In genomic region chr14:34215451-34216127, GRCm38 (mm10) we compare ENCODE assay signal across 9 mouse cellular contexts. TPM values are rescaled to one million over a fixed set of nuclear protein-coding genes. Genes with fewer than 3 reads are reported as not detected.
A peak's percentile ranks its signal among the peaks of the same experiment; 100 is the strongest.
DNase-seq lines count a peak whose midpoint lies in the region; ATAC-seq and TF ChIP-seq lines count a peak whose summit lies in the region.
"Had no signal": no experiment of that assay in that cellular context is flagged by ENCODE, and none has a peak within 500 bp of the region (broad histone marks: within the 10 kb centered on the region; RNA-seq: fewer than 3 reads in every experiment).

No protein-coding gene starts in this region.

- H3K36me3 ChIP-seq in limb, embryonic 14.5 days (ENCODE audit: control insufficient read depth, insufficient read depth, low read length): no peaks in the 10 kb centered on the region
- H3K36me3 ChIP-seq in limb, embryonic 10.5 days: no peaks in the 10 kb centered on the region
- no peaks in the 10 kb centered on the region for H3K36me3 ChIP-seq in intestine, embryonic 16.5 days (ENCODE audit: control insufficient read depth, insufficient read depth, low read length)
- H3K36me3 ChIP-seq in forebrain, embryonic 15.5 days: no peaks in the 10 kb centered on the region

- no peak overlapping the region for H3K4me2 ChIP-seq in limb, embryonic 14.5 days (replicated peaks; ENCODE audit: low read depth, low read length, severe bottlenecking)
- H3K4me2 ChIP-seq in intestine, embryonic 16.5 days (ENCODE audit: low read depth, low read length): no peak overlapping the region
- no peak overlapping the region for H3K4me2 ChIP-seq in forebrain, embryonic 15.5 days (replicated peaks)

- WGBS in limb, embryonic 14.5 days: 63% methylated on average over 6 of the region's 6 CpGs
- WGBS in limb, embryonic 10.5 days: 77% methylated on average over 6 of the region's 6 CpGs
- WGBS in intestine, embryonic 16.5 days: 61% methylated on average over 6 of the region's 6 CpGs
- 65% methylated on average over 6 of the region's 6 CpGs for WGBS in forebrain, embryonic 15.5 days

- H3K4me3 ChIP-seq in limb, embryonic 14.5 days (replicated peaks; ENCODE audit: low read length): no peak overlapping the region
- no peak overlapping the region for H3K4me3 ChIP-seq in limb, embryonic 10.5 days
- H3K4me3 ChIP-seq in intestine, embryonic 16.5 days (ENCODE audit: low read length): no peak overlapping the region
- H3K4me3 ChIP-seq in forebrain, embryonic 15.5 days: no peak overlapping the region

- ATAC-seq in limb, embryonic 14.5 days (ENCODE audit: low FRiP score, low read depth): peak; percentile 47; the same call in 1 of the 2 replicates
- peak; percentile 80; the same call in 1 of the 2 replicates for ATAC-seq in intestine, embryonic 16.5 days
- ATAC-seq in forebrain, embryonic 15.5 days (replicated peaks): no peak

- peaks cover 12% of the 10 kb centered on the region for H3K27me3 ChIP-seq in limb, embryonic 14.5 days (ENCODE audit: control insufficient read depth, insufficient read depth, low read length)
- peaks cover 28% of the 10 kb centered on the region for H3K27me3 ChIP-seq in limb, embryonic 10.5 days (ENCODE audit: low read depth, poor library complexity, severe bottlenecking)
- peaks cover 19% of the 10 kb centered on the region; the same call in 1 of the 2 replicates for H3K27me3 ChIP-seq in intestine, embryonic 16.5 days (replicated peaks; ENCODE audit: control insufficient read depth, insufficient read depth, low read length)
- H3K27me3 ChIP-seq in forebrain, embryonic 15.5 days: peaks cover 12% of the 10 kb centered on the region; the same call in 1 of the 2 replicates

- H3K9me3 ChIP-seq in limb, embryonic 14.5 days (ENCODE audit: control insufficient read depth, low read length): no peaks in the 10 kb centered on the region
- H3K9me3 ChIP-seq in limb, embryonic 10.5 days (replicated peaks): no peaks in the 10 kb centered on the region
- H3K9me3 ChIP-seq in intestine, embryonic 16.5 days (ENCODE audit: control insufficient read depth, low read length): no peaks in the 10 kb centered on the region
- no peaks in the 10 kb centered on the region for H3K9me3 ChIP-seq in forebrain, embryonic 15.5 days

- TF ChIP-seq POLR2A in limb, embryonic 14.5 days (IDR thresholded peaks at IDR 0.05; ENCODE audit: borderline replicate concordance, extremely low read depth, insufficient read depth, insufficient read length): no peak

- 0 out of 2 replicates have a peak, but pooled peaks cover 4% of the 10 kb centered on the region for H3K4me1 ChIP-seq in limb, embryonic 14.5 days (ENCODE audit: control insufficient read depth, insufficient read depth, low read length)
- H3K4me1 ChIP-seq in limb, embryonic 10.5 days: peaks cover 7% of the 10 kb centered on the region
- peaks cover 6% of the 10 kb centered on the region; the same call in 1 of the 2 replicates for H3K4me1 ChIP-seq in intestine, embryonic 16.5 days (ENCODE audit: control insufficient read depth, insufficient read depth, low read length)
- H3K4me1 ChIP-seq in forebrain, embryonic 15.5 days: peaks cover 5% of the 10 kb centered on the region; the same call in 1 of the 2 replicates

- no peak overlapping the region for H3K9ac ChIP-seq in limb, embryonic 14.5 days (ENCODE audit: low read depth, low read length, severe bottlenecking)
- no peak overlapping the region for H3K9ac ChIP-seq in intestine, embryonic 16.5 days (ENCODE audit: low read depth, low read length)
- no peak overlapping the region for H3K9ac ChIP-seq in forebrain, embryonic 15.5 days (replicated peaks)

- DNase-seq in adrenal gland, adult 2 months: peak; percentile 47
- no peak for DNase-seq in adrenal gland, postnatal 4 days (ENCODE audit: low spot score in 2 of 2)
- DNase-seq in limb, embryonic 14.5 days (ENCODE audit: low spot score): peak; percentile 24
- no peak for DNase-seq in limb, embryonic 10.5 days (ENCODE audit: low spot score)
- DNase-seq in lung, postnatal 25 days (ENCODE audit: low spot score): peak; percentile 64
- no peak for DNase-seq in left cerebral cortex, postnatal 4 days
- DNase-seq: cerebellum, adult 8-10 months had no signal

- H3K27ac ChIP-seq in limb, embryonic 14.5 days (replicated peaks; ENCODE audit: low read depth, low read length): no peak overlapping the region
- H3K27ac ChIP-seq in limb, embryonic 10.5 days: no peak overlapping the region
- H3K27ac ChIP-seq in intestine, embryonic 16.5 days (ENCODE audit: low read length): 0 out of 2 replicates have a peak overlapping the region, but pooled peaks have one; percentile 14
- no peak overlapping the region for H3K27ac ChIP-seq in forebrain, embryonic 15.5 days (replicated peaks)

- intact Hi-C loops in left cerebral cortex, postnatal 4 days (cut with DNase I): loop anchor here (5.0 kb wide), 1 partner anchor 133 kb away; no protein-coding TSS in a partner anchor

RNA-seq across cellular contexts. Expression of gene Syt15, which starts 3.8 kb away (rescaled TPM):
- total RNA-seq in adrenal gland, adult 2 months (2021): under 1 TPM; 0.17 to 0.24 TPM
- polyA plus RNA-seq in adrenal gland, adult 2 months (2012; rRNA removed): 0.52 and 0.85 TPM in 2 replicates
- total RNA-seq in adrenal gland, postnatal 4 days (2021): 1 to 10 TPM; 1.1 to 1.3 TPM
- polyA plus RNA-seq in limb, embryonic 14.5 days (2012; rRNA removed): 0.65 and 0.83 TPM in 2 replicates
- 0.51 and 0.53 TPM in 2 replicates for polyA plus RNA-seq in limb, embryonic 14.5 days (2014; fragmentation: Nextera tagmentation; extraction: Ambion mirVana)
- 0.05 TPM in 1 of 2 replicates, not detected in the other for polyA plus RNA-seq in limb, embryonic 10.5 days (2016; fragmentation: Nextera tagmentation; extraction: Ambion mirVana)
- 0.86 and 1.2 TPM in 2 replicates for polyA plus RNA-seq in intestine, embryonic 16.5 days (2015; fragmentation: Nextera tagmentation; extraction: Ambion mirVana)
- 1 to 10 TPM; 1.2 to 1.5 TPM for total RNA-seq in left cerebral cortex, postnatal 4 days (2021)
- 0.41 and 0.65 TPM in 2 replicates for polyA plus RNA-seq in forebrain, embryonic 15.5 days (2015; fragmentation: Nextera tagmentation; extraction: Ambion mirVana)

RNA-seq across cellular contexts. Expression of gene Gprin2, which starts 14.1 kb away (rescaled TPM):
- 1 to 10 TPM; 1.4 to 2.8 TPM for total RNA-seq in adrenal gland, adult 2 months (2021)
- polyA plus RNA-seq in adrenal gland, adult 2 months (2012; rRNA removed): 0.85 and 1.3 TPM in 2 replicates
- 1 to 10 TPM; 3.0 to 3.9 TPM for total RNA-seq in adrenal gland, postnatal 4 days (2021)
- 1.2 and 3.4 TPM in 2 replicates for polyA plus RNA-seq in limb, embryonic 14.5 days (2012; rRNA removed)
- 0.70 and 0.81 TPM in 2 replicates for polyA plus RNA-seq in limb, embryonic 14.5 days (2014; fragmentation: Nextera tagmentation; extraction: Ambion mirVana)
- polyA plus RNA-seq in limb, embryonic 10.5 days (2016; fragmentation: Nextera tagmentation; extraction: Ambion mirVana): 0.43 TPM in 2 replicates
- 0.26 and 0.27 TPM in 2 replicates for polyA plus RNA-seq in intestine, embryonic 16.5 days (2015; fragmentation: Nextera tagmentation; extraction: Ambion mirVana)
- 10 to 100 TPM; 26.2 to 30.0 TPM for total RNA-seq in left cerebral cortex, postnatal 4 days (2021)
- polyA plus RNA-seq in forebrain, embryonic 15.5 days (2015; fragmentation: Nextera tagmentation; extraction: Ambion mirVana): 3.8 and 3.9 TPM in 2 replicates

Comparison
In these comparisons a context has a peak if more than half of its experiments do, and no peak if none do; other contexts are left out.
1. DNase-seq: peak in adrenal gland, adult 2 months (single experiment), limb, embryonic 14.5 days (single experiment) and lung, postnatal 25 days (single experiment); none in adrenal gland, postnatal 4 days (0 of 2), limb, embryonic 10.5 days (single experiment) and left cerebral cortex, postnatal 4 days (single experiment).